Mouse (Mus musculus) heart, postnatal 10 days (tissue): ENCODE results near the gene Pxdn. TPM values are rescaled to one million over a fixed set of nuclear protein-coding genes. Genes with fewer than 3 reads are reported as not detected.

Experiments
- DNase-seq, 2 experiments: peaks; one replicate each; pipeline ENCODE4 v3.0.0; 2021
- intact Hi-C: fragments of 180-260 bp; cut with DNase I; formaldehyde crosslinking; loops from one replicate; pipeline ENCODE4 v1.15.1; 2025
- total RNA-seq, 2 experiments: library from RNA; stranded (reverse); gene quantifications; 2 replicates each; pipeline ENCODE4 v1.2.3; 2021

Pxdn gene
- total RNA-seq, 2 experiments from 2014 or later = 212 to 245 TPM

DNA sequence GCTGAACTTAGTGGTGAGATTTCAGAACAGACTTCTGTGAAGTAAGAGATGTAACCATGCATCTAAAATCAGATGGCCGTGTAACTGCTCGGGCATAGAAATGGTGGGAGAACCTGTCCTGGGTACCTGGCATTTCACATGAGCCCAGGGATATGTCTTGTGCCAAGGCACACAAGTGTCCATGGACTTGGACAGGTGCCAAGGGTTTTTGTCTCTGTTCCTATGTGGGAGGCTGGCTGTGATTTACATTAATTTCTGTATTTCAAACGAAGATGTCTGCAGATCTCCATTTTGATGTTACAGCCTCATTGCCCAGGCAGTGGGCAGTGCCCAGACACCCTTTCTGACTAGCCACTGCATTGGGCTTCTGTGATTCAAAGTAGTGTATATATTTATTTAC, 79.7 kb downstream of the Pxdn start:
- intact Hi-C loops = no loop called here
- DNase-seq = no peak

DNA sequence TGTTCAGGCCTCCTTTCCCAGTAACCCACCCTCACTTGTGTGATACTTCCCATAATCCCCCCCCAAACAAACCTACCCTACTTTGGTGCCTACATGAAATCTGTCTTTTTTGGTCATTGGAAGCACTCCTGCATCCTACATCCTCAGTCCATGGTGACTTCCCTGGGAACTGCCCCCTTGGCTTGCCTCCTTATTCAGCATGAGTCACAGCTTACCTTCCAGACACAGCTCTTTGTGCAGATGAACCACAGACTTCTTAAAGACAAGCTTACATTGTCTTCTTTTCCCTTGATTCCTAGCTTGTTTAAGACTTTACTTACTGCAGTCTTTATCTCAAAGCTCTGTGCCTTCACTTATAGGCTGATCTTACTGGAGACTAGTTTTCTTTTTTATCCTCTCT, 83.0 kb downstream of the Pxdn start:
- intact Hi-C loops = no loop called here
- DNase-seq = no peak

DNA sequence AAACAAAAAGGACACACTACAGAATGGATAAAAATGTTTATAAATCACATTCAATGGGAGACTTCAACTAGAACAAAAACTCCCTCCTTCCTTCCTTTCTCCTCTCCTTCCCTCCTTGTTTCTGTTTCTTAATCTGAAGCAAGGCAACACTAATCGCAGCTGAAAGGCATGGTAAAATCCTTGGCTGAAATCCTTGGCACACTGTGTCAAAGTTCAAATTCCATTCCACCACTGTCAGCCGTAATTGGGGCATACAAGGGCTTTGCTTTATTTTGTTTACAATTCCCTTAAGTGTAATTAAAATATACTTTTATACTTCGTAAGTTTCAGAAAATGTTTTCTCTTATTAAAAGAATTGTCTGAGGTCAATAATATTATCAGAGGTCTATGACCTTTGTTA, 86.1 kb downstream of the Pxdn start:
- intact Hi-C loops = no loop called here
- peak in 1 of 2 experiments; percentile 66 for DNase-seq

DNA sequence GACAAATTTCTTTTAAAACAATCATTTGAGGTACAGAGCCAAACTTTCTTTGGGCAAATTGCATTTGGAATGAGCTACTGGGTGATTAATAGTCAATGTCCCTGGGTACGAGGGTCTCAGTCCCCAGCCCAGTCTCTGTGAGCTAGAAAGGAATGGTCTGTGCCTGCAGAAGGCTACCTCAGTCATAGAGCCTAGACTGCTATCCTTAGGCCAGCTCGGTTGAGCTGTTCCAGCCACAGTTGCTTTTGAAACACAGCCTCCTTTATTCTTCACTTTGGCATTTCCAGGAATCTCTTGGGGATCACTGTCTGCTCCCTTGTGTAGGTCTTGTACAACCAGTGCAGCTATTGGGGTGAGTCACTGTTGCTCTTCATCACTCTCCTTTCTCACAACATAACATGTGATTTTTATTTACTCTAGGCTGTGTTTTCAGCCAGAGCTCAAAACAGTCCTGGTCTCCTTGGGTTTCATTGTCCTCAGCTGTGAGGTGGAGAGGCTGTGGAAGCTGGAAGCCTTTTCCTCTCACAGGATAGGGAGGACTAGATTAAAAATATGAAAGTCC, 86.9 kb downstream of the Pxdn start:
- intact Hi-C loops = no loop called here
- DNase-seq = peak; percentile 56 to 61

DNA sequence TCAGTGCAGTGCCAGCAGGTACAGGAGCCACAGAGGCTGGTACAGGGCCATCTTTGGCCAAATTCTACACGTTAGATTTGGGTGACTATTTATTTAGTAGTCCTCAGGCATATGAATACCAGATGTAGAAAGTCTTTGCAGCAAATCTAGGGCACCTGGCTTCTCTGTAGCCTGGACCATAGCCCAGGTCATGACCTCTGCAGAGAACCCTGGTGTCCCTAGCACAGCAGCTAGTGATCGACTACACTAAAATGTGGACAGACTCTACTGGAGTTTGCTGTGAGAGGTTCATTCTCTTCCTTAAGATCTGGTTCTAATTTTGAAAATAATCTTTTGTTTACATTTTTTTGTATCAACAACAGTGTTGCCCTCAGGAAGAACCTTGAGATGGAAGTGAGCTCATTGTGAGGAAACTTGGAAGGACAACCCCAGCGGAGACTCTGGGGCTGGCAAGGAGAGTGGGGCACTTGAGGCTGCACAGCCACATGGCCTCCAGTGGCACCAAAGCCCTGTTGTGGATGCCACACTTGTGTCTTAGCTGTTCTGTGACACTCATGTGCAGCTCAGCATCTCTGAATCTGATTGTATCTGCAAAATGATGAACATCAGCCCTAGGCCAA, 90.4 kb downstream of the Pxdn start:
- intact Hi-C loops = no loop called here
- DNase-seq = no peak

DNA sequence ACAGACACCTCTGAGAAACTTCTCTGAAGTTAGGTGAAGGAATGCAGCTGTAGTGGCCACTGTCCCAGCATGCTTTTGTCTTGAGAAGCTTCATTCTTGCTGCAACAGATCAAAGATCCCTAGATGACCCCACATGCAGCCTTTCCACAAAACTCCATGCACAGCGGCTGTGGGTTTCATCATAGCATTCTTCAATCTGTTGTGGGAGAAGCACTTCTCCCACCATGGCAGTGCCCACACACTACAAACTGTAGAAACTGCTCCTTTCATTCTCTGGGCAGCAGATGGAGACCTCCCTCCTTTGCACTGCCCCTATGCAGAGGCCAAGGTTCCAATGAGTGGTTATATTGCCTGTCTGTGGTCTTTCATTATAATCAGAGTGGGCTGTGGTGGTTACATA, 91.7 kb downstream of the Pxdn start:
- intact Hi-C loops = no loop called here
- no peak for DNase-seq

DNA sequence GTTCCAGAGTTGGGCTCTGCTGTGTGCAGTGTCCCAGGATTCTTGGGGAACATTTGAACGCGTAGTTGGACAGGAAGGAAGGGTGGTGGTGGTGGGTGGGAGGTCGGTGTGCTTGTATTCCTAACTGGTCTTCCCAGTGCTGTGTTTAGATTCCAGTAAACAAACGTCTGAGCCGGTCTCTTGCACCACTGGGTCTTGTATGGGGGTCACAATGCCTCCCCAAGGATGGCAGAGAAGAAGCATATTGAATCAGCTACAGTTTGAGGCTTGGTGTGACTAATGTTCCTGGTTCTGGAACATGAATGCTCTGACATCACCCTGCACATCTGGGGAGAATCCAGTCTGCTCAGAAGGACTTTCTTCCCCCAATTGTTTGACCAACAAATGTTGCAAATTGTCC, 93.2 kb downstream of the Pxdn start:
- intact Hi-C loops = no loop called here
- no peak for DNase-seq

DNA sequence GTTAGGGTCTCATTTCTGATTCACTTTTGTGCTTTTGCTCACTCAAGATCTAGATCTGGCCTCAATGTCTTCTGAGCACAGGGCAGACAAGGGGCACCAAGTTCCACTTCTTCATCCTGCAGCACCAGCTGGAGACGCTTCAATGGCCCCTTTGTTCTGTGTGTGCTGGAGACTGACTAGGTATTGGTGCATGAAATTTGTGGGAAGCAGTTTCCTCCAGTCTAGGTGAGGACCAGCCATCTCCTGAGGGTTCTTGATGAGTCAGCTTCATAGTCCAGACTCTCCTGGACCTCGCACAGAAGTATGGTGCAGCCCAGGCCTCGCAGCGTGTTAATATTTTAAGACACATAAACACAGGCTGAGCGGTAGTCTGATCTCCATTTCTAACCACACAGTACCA, 97.3 kb downstream of the Pxdn start:
- intact Hi-C loops = no loop called here
- no peak for DNase-seq

DNA sequence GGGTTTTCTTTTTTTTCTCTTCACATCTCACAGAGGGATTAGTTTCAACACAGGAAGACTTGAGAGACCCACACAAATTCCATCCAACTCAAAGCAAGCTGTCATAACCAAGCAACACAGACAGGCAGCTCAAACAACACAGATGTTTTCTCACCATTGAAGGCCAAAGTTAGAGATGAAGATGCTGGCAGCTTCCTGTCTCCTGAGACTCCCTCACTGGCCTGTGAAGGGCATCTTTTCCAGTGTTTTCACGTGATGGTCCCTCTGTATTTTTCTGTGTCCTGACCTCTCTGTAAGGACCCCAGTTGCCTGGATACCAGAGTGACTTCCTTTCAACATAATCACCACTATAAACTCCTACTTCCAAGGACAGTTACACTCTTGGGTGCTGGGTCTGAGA, 98.0 kb downstream of the Pxdn start:
- intact Hi-C loops = no loop called here
- DNase-seq = peak; percentile 66 to 74

DNA sequence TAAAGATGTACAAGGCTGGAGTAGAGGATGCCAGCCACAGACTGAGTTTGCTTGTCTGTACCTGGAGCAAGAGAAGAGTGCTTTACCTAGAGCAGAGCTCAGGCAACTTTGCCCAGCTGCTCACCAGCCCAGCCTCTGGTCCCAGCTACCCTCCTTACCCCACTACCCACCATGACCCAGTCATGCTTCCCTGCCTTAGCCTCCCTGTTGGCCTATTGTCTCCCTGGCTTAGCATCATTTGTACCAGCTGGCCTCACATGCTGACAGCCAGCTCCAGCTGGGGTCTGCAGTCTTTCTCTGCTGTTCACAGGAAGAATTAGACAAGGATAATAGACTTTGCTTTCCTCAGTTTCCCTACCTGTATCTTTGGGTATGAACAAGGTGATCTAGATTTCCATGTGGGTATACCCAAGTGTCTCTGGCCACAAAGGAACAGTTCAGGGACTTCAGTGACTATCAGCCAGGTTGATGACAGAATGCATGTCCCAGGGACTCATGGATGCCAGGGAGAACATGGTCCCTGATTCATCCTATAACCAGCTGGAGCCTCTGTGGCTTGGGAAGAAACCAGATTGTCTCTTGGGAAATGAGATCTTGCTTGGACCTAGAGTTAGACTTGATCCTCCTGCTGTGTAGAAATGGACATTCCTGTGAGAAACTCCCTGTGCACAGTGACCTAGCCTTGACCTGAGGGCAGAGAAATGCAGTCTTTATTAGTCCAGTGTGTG, 98.6 kb downstream of the Pxdn start:
- intact Hi-C loops = no loop called here
- peak; percentile 54 to 72 for DNase-seq

DNA sequence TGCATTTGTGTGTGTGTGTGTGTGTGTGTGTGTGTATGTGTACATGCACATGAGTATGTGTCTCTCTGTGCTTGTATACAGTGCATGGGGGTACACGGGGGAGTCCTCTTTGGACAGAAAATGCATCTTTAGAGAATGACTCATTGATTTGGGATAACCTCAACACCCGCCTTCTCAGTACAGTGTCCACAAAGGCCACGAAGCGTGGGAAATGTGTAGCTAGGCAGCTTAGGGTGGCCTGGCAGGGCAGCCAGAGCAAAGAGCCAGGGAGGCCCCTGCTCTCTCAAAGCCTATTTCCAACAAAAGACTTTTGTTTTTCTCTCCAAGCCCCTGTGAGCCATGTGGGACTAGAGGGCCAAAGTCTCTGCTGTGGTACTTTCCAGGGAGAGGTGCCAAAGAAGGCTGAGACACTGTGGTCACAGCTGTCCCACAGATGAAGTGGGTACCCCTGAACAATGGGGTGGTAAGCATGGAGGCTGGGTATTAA, 99.2 kb downstream of the Pxdn start:
- intact Hi-C loops = no loop called here
- DNase-seq = peak; percentile 46 to 57

DNA sequence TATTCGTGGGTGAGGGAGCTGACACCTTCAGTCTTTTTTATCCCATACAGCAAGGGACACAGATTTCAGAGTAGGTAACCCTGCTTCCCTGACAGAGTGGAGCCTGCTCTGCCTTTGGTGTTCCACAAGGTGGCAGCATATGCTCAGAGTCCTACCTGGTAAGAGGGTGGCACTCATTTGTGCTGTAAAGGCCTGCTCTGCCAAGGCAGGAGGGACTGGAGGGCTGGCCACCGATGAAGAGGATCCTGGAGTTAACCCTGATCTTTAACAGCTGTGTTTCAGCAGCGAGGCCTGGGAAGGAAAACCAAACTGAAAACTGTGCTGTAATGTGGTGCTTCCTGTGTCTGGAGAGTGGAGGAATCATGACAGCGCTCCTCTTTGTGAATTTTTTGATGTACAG, 102.2 kb downstream of the Pxdn start:
- DNase-seq = peak; percentile 71 to 76
- intact Hi-C loops = no loop called here

DNA sequence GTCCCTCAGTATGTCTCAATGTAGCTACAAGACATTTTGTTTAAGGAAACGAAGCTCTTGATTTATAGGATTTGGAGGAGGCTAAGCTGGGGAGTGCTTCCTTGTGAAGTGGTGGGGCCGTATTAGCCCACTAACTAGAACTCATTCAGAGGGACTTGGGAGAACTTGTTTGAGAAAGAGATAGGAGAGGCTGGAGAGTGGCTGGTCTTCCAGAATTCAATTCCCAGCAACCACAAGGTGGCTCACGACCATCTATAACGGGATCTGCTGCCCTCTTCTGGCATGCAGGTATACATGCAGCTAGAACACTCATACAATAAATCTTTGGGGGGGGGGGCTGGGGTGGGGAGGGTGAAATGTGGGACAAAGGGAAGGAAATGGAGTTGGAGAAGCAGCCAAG, 102.7 kb downstream of the Pxdn start:
- DNase-seq = peak; percentile 62 to 76
- intact Hi-C loops = loop anchor here (1.0 to 10.0 kb wide), 3 partner anchors 115 to 855 kb away; no protein-coding TSS in a partner anchor

DNA sequence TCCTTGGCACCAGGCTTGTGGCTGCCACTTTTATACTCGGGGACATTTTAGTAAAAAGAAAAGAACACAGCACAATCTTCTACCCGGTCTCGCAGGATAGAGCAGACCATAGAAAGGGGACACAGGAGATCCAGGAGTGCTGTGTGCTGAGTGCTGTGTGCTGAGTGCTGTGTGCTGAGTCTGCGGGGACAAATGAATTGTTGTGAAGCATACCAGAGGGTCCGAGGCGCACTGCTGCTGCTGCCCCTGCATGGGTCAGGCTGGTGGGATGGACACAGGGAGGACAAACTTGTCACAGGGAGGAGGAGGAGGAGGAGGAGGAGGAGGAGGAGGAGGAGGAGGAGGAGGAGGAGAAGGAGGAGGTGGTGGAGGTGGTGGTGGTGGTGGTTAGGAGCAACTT, 111.4 kb downstream of the Pxdn start:
- intact Hi-C loops = loop anchor here (10.0 kb wide), 1 partner anchor 846 kb away; no protein-coding TSS in a partner anchor
- no peak for DNase-seq

DNA sequence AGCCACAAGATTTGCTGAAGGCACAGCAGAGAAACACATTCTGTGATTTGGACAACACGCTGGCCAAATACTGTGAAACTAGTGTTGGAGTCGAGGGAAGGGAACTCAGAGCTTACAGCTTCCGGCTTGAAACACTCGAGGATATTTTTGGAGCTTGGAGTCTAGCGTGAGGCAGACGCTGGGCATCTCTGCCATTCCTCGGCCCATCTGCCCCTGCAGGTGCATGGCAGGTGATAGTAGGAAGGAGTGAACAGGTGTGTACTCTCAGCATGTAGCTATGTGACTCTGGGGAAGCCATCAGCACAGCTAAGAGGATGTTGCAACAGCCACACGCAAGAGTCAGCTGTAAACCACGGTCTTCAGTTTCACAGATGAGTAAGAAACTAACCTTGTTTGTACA, 112.4 kb downstream of the Pxdn start:
- no peak for DNase-seq

DNA sequence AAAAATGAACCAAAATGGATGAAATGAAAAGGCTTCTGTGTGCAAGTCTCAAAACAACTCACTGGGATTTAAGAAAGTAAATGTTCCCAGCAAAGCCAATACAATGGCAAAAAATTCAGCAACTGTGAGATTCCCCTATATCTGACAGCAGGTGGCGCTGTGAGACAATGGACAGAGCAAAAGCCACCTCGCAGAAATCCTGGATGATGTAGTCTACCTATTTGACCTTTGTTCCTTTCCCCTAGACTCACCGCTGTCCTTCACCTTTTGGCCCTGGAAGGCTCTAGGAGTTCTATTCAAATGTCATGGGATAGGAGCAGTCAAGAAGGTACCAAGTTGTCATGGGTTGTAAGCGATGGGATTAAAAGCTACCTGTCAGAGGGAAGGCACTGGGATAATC, 112.8 kb downstream of the Pxdn start:
- DNase-seq = peak; percentile 57 to 74

More for the DNA sequence above, 112.4 kb downstream of the Pxdn start:
- intact Hi-C loops = loop anchor here (1.0 to 10.0 kb wide), 5 partner anchors 78 to 845 kb away; no protein-coding TSS in a partner anchor

DNA sequence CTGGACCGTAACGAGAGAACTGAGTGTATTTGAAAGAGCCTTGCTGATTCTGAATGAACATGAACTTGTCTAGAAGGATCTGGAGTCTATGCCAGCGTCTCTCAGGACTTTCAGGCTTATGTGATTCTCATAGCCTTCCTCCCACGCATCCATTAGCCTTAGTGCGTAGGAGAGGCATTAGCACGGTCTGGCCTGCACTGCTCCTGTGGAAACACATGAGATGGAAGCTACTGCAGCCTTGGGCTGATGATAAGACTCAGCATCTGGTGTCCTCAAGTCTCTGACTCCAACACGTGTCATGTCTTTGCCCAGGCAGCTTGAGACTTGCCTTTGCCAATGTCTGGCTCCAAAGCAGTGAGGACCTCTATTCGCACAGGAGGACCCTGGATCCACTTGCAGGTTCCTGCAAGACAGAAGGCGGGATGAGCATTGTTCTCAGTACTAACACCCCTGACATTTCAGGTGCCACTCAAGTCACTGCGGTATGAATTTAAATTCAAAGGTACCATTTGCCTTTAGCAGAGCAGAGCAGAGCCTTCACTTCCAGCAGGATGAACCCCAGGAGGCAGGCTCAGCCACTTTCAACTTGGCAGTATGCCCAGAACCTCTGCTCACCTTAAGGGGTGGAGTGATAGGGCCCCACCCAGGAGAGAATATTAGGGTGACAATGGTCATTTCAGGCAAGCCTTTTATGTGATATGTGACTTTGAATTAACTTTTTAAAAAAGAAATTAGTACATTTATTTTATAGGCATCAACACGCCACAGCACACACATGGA, 117.5 kb downstream of the Pxdn start:
- intact Hi-C loops = loop anchor here (5.0 kb wide), 1 partner anchor 142 kb away; no protein-coding TSS in a partner anchor
- DNase-seq = no peak

More for the DNA sequence above, 112.8 kb downstream of the Pxdn start:
- intact Hi-C loops = loop anchor here (1.0 to 5.0 kb wide), 4 partner anchors 78 to 529 kb away; no protein-coding TSS in a partner anchor

DNA sequence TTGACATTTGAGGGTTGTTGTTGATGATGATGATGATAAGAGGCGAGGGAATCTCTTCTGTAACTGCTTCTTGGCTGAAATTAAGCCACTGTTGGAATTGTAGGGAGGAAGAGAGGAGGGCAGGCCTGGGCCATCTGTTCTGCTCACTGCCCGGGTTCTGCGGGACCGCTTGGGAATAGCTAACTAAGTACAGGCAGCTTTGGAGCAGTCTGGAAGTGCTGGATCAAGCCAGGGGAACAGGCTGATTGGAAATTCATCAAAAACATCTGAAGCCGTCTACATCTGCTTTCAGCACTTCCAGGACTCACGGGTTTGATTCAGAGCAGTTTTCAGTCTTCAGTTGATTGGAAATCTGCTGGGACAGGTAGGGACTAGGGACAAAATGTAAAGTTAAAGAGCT, 120.6 kb downstream of the Pxdn start:
- DNase-seq = no peak
- intact Hi-C loops = no loop called here

DNA sequence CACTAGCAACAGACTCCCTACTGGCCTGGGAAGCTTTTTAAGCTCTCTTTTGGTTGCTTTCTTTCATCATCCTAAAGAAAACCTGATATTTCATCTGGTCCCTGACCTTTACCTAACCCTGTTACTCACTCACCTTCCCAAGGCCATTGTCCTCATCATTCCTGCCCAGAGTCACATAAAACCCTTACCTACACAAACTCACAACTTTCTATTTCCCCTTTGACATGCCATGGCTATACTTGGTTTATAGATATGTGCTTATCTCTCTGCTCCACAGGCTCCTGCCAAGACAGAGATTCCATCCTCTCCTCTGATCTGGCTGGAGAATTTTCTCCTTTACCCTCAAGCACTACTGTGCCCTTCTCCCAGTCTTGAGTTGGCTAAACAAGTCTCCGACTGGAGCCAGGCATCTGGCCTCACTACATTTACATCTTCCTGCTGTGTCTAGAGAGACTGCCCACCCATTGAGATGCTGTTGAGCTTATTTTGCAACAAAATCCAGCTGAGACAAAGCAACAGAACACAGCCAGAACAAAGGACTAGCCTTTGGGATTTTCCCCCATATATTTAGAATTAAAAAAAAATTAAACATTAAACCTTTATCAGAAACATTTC, 124.2 kb downstream of the Pxdn start:
- intact Hi-C loops = no loop called here
- DNase-seq = no peak

DNA sequence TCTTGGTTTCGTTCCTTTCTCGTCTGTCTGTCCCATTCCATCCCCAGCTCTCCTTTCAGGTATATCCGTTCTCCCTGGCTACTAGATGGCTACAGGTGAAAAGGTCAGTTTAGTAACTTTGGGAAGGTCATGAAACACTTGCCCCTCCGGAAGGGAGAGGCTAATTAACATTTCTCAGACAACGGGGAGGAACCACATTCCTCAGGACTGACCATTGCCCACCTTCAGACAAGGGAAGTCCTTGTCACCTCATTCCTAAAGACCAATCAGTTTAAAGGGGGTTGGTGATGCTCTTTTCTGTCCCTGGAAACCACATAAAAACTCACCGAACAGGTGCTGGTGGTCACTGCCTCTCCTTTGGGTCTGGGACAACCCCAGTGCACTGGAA, 124.7 kb downstream of the Pxdn start:
- no peak for DNase-seq
- intact Hi-C loops = no loop called here
